Mouse (Mus musculus) midbrain, embryonic 13.5 days (tissue): ENCODE results near the gene Angptl8. TPM values are rescaled to one million over a fixed set of nuclear protein-coding genes. Genes with fewer than 3 reads are reported as not detected.
A peak's percentile ranks its signal among the peaks of the same experiment; 100 is the strongest.

Experiments used
- ATAC-seq: fragments of 200-750 bp; cut with Nextera tagmentation; 2 replicates; pipeline ENCODE4 v1.8.0; 2017; ENCODE audit warnings: mild to moderate bottlenecking, moderate TSS enrichment, moderate library complexity
- H3K27ac ChIP-seq: fragments of 300-500 bp; sonication (generic); 2 replicates; pipeline ENCODE4 v1.5.1; 2015; ENCODE audit warnings: inconsistent platforms, mild to moderate bottlenecking, moderate library complexity
- H3K27me3 ChIP-seq: fragments of 300-500 bp; sonication (generic); 2 replicates; pipeline ENCODE4 v1.6.1; 2015; ENCODE audit warnings: mild to moderate bottlenecking, inconsistent platforms
- H3K36me3 ChIP-seq: fragments of 300-500 bp; sonication (generic); 2 replicates; pipeline ENCODE4 v1.6.1; 2015; ENCODE audit warnings: mild to moderate bottlenecking, inconsistent platforms
- H3K4me1 ChIP-seq: fragments of 300-500 bp; sonication (generic); replicated peaks from 2 replicates; pipeline ENCODE4 v1.6.1; 2015; ENCODE audit warnings: inconsistent platforms
- H3K4me2 ChIP-seq: fragments of 300-500 bp; sonication (generic); replicated peaks from 2 replicates; pipeline ENCODE4 v1.6.1; 2015; ENCODE audit warnings: moderate library complexity, mild to moderate bottlenecking, inconsistent platforms
- H3K4me3 ChIP-seq: fragments of 300-500 bp; sonication (generic); replicated peaks from 2 replicates; pipeline ENCODE4 v1.5.1; 2015; ENCODE audit warnings: mild to moderate bottlenecking, inconsistent platforms
- H3K9ac ChIP-seq: fragments of 300-500 bp; sonication (generic); replicated peaks from 2 replicates; pipeline ENCODE4 v1.6.1; 2015; ENCODE audit warnings: mild to moderate bottlenecking, inconsistent platforms
- H3K9me3 ChIP-seq: fragments of 300-500 bp; sonication (generic); 2 replicates; pipeline ENCODE4 v1.6.1; 2016; ENCODE audit warnings: mild to moderate bottlenecking, inconsistent platforms
- WGBS: fragments of 180-500 bp; shearing (Covaris S2); methylation state at CpG from one replicate; pipeline ENCODE4 v1.1.7; 2015; 5-methylcytosine and 5-hydroxymethylcytosine counted together
- polyA plus RNA-seq: library from polyadenylated mRNA; unstranded; fragments of >200 nt; fragmentation: Nextera tagmentation; extraction: Ambion mirVana; gene quantifications from 2 replicates; pipeline ENCODE4 v1.2.1, GENCODE M21; 2015

Angptl8 gene
- polyA plus RNA-seq, 1 experiment from 2014 or later: 0.43 TPM

DNA sequence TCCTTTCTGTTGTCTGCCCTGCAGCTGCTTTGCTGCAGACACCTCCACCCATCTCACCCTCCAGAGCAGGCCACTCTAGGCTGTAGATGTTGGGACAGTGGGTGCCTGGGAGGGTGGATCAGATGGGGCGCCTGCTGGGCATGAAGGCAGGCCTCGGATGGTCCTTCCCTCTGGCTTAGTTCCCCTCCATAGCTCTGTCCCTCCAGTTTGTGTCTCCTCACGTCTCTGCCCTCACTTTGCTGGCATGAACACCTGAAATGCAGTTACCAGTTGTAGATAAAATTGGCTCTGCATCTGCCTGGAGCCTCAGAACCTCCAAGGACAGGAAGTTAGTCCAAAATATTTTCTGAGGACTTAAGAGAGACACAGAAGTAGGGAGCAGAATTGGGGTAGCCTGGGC is 38.4 kb upstream of the Angptl8 start:
- Histone ChIP-seq H3K4me2 (peak overlapping the region; percentile 7; the same call in 1 of the 2 replicates), H3K27ac (no peak overlapping the region)
- 75% methylated on average over 3 of the region's 3 CpGs for WGBS

DNA sequence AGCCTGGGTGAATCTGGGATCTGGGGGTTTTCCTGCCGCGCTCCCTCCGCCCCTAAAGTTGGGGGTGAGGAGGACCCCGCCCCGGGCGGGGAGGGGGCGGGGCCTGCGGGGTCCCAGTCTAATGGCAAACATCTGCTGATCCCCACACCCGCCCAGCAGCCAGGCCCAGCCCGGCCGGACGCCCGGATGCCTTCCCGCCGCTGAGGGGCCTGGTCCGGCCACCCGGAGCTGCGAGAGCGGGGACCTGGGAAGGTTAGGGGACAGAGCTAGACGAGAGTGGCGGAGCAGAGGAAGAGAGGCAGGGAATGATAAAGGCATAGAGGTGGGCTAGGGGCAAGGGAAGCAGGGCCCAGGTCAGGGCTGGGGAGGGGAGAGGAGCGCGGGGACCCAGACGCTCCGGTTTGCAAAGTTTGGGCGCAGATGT is 37.4 kb upstream of the Angptl8 start:
- Histone ChIP-seq H3K4me2 (peak overlapping the region; percentile 78), H3K4me3 (peak overlapping the region; percentile 67), H3K27ac (no peak overlapping the region), H3K9ac (peak overlapping the region; percentile 63), H3K36me3 (peaks cover 14% of the 10 kb centered on the region), H3K4me1 (peaks cover 19% of the 10 kb centered on the region), H3K9me3 (no peaks in the 10 kb centered on the region), H3K27me3 (no peaks in the 10 kb centered on the region)
- ATAC-seq: peak; percentile 69
- under 1% methylated on average over 23 of the region's 26 CpGs for WGBS

More for the DNA sequence above, 38.4 kb upstream of the Angptl8 start:
- Histone ChIP-seq H3K9me3 (no peaks in the 10 kb centered on the region), H3K4me1 (peaks cover 19% of the 10 kb centered on the region), H3K27me3 (no peaks in the 10 kb centered on the region), H3K4me3 (no peak overlapping the region), H3K9ac (no peak overlapping the region), H3K36me3 (peaks cover 14% of the 10 kb centered on the region)
- ATAC-seq: no peak

DNA sequence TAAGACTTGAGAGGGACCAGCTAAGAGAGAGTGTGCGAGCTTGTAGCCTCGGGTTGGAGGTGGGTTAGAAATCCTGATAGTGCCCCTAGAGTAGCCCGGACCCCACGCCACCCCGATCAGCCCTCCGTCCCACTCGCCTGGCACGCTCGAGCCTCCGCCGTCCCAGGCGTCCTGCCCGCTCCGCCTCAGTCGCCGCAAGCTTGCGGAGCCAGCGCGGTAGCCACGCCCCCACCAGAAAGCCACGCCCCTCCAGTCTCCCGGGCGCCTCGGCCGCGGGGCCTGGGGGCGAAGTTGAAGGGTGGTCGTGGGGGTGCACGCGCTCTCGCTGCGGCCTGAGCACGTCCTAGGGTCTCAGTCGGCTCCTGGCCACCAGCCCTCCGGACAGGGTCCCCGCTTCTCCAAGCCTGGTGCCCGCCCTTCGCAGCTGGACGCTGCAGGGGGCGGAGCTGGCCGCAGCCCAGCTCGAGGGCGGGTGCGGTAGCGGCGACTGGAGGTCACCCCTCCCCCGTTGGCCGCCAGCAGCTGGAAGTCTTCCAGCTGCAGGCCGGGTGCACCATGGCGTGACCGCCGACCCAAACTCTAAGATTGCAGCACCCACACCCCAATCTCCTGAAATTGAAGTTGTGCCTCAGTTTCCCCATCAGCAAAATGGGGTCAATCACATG is 36.8 kb upstream of the Angptl8 start, which contains the start of gene Kank2:
Gene Kank2 (minus strand): TSS at position 400 of the 665 bp plus-strand sequence.
- H3K4me2 ChIP-seq: peak within 1 kb of the TSS; percentile 78
- H3K27me3 ChIP-seq: no peaks in the 10 kb centered on the region
- H3K4me3 ChIP-seq: peak within 1 kb of the TSS; percentile 67
- peaks cover 14% of the 10 kb centered on the region for H3K36me3 ChIP-seq
- whole genome bisulfite sequencing: under 1% methylated on average over 52 of the region's 52 CpGs
- H3K27ac ChIP-seq: no peak within 1 kb of the TSS
- peaks cover 19% of the 10 kb centered on the region for H3K4me1 ChIP-seq
- H3K9me3 ChIP-seq: no peaks in the 10 kb centered on the region
- peak within 1 kb of the TSS; percentile 63 for H3K9ac ChIP-seq
- peak; percentile 87 for ATAC-seq

DNA sequence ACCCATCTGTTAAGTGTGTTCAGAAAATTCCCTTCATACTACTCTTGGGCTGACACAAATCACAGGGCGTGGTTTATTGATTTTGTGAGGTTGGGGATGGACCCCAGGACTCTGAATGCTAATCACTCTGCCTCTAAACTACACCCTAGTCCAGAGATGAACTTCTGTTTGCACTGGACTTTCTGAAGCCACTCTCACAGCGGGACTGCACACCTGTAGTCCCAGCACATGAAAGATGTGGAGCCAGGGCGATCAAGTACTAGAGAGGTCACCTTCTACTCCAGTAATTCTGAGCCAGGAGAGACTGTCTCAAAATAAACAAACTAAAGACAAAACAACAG is 36.3 kb upstream of the Angptl8 start:
- Histone ChIP-seq H3K4me2 (peak overlapping the region; percentile 78), H3K9ac (no peak overlapping the region)

DNA sequence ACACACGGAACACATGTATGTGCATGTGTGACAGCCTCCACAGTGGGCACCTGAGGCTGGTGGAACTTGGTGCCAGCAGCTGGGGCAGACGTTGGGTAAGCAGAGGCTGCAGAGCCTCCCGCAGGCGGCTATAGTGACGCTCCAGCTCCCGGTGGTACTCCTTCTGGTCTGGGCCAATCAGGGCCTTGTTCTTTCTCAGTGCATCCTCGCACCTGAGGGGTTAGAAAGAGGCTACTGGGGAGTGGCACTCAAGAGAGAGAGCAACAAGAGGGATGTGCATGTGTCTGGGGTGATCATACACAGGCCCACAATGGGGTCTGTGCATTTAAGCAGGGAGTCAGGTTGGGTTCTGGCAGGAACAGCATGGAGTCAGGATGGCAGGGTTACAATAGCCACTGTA is 34.2 kb upstream of the Angptl8 start:
- no peak overlapping the region for H3K4me2 ChIP-seq
- WGBS: 75% methylated on average over 7 of the region's 7 CpGs
- no peaks in the 10 kb centered on the region for H3K36me3 ChIP-seq
- H3K4me3 ChIP-seq: no peak overlapping the region
- peaks cover 21% of the 10 kb centered on the region for H3K4me1 ChIP-seq
- H3K9ac ChIP-seq: no peak overlapping the region
- H3K27ac ChIP-seq: no peak overlapping the region
- no peaks in the 10 kb centered on the region for H3K27me3 ChIP-seq
- ATAC-seq: no peak
- H3K9me3 ChIP-seq: no peaks in the 10 kb centered on the region

More for the DNA sequence above, 36.3 kb upstream of the Angptl8 start:
- Histone ChIP-seq H3K9me3 (no peaks in the 10 kb centered on the region), H3K4me1 (peaks cover 19% of the 10 kb centered on the region), H3K4me3 (peak overlapping the region; percentile 67), H3K27ac (no peak overlapping the region), H3K36me3 (peaks cover 10% of the 10 kb centered on the region), H3K27me3 (no peaks in the 10 kb centered on the region)
- no peak for ATAC-seq
- 56% methylated on average over 3 of the region's 3 CpGs for WGBS

DNA sequence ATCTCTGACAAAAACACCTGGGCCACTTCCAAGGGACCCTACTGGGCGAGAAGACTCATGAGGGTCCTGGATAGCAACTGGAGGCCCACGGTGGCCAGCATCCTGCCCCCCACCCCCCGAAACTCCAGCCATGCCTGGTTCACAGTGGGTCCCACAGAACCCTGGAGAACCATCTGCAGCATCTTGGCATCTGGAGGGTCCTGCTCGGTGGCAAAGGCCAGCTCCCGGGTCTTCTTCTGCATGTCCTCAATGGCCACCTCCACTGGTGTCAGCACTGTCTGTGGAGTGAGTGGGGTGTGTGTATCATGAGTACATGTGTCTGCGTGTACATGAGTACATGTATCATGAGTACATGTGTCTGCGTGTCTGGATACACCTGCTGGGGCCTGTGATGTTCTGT is 33.7 kb upstream of the Angptl8 start:
- Histone ChIP-seq H3K27ac (no peak overlapping the region), H3K4me2 (no peak overlapping the region), H3K9me3 (no peaks in the 10 kb centered on the region), H3K4me1 (peaks cover 18% of the 10 kb centered on the region), H3K27me3 (no peaks in the 10 kb centered on the region), H3K36me3 (no peaks in the 10 kb centered on the region), H3K4me3 (no peak overlapping the region), H3K9ac (no peak overlapping the region)
- 89% methylated on average over 7 of the region's 7 CpGs for WGBS
- ATAC-seq: no peak

DNA sequence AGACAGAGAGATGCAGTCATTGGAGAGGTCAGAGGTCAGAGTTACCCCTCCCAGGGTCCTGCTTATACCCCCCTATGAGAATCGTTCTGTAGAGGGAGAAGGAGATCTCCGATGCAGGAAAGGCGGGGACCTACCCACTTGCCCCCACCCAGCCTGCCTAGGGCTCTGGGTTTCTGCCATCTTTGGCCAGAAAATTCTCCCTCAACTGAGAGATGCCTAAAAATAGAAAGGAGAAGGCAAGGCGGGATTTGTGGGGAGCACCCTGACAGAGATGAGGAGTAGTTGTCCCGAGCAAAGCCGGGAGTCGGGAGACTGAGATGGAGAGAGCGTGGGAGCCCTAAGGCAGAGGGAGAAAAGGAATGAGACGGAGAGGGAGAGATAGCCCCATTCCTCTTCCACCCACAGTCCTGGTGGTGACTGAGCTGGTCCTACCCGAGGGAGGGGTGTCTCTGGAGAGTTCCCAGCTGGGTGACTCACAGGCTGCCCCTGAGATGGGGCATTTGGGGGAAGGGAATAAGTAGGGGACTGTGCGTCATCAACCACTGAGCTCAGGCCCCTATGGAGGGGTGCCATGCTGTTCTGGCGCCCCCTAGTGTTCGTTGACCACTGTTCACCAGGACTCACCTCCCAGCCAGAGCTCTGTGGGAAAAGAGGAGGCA is 31.2 kb upstream of the Angptl8 start:
- 42% methylated on average over 13 of the region's 13 CpGs for WGBS
- no peak overlapping the region for H3K9ac ChIP-seq

DNA sequence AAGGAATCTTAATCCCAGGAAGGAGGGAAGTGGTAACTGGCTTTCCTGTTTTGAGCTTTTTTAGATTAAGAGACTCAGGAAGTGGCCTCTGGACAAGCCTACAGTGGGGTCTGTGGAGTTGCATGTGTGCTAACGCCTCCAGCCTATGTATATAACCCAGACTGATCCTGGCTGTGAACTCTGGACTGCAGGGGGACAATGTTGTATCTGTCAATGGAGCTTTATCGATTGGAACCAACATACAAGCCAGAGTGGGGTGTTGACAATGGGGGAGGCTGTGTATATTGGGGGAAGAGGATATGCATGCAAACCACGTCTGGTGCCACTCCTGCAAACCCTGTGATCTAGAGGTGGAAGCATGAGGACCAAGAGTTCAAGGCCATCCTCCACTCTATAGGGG is 28.9 kb upstream of the Angptl8 start:
- ATAC-seq: no peak
- 0 out of 2 replicates have a peak, but pooled peaks cover 5% of the 10 kb centered on the region for H3K4me1 ChIP-seq
- H3K36me3 ChIP-seq: no peaks in the 10 kb centered on the region
- H3K27ac ChIP-seq: no peak overlapping the region
- no peak overlapping the region for H3K4me2 ChIP-seq
- no peaks in the 10 kb centered on the region for H3K9me3 ChIP-seq
- no peaks in the 10 kb centered on the region for H3K27me3 ChIP-seq
- 74% methylated on average over 3 of the region's 3 CpGs for WGBS
- no peak overlapping the region for H3K9ac ChIP-seq
- H3K4me3 ChIP-seq: no peak overlapping the region

More for the DNA sequence above, 31.2 kb upstream of the Angptl8 start:
- Histone ChIP-seq H3K27ac (no peak overlapping the region), H3K4me1 (0 out of 2 replicates have a peak, but pooled peaks cover 5% of the 10 kb centered on the region), H3K36me3 (no peaks in the 10 kb centered on the region), H3K4me3 (no peak overlapping the region), H3K27me3 (no peaks in the 10 kb centered on the region), H3K4me2 (no peak overlapping the region), H3K9me3 (no peaks in the 10 kb centered on the region)
- peak; percentile 93 for ATAC-seq

DNA sequence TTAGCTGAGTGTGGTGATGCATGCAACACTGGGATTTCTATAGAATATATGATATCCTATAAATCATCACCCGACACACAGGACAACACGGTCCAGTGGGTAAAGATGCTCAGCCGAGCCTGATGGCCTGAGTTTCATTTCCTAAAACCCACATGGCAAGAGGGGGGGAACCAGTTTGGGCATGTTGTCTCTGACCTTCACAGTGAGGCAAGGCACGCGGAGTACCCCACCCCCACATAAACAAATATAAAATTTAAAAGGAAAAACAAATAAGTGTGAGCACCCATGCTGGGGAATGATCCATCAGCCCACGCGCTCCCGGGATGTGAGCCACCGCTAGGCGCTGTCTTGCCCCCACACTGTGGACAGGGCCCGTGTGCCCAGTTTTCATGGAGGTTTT is 28.3 kb upstream of the Angptl8 start:
- WGBS: 84% methylated on average over 11 of the region's 11 CpGs
- H3K27ac ChIP-seq: no peak overlapping the region
- H3K9me3 ChIP-seq: no peaks in the 10 kb centered on the region
- H3K36me3 ChIP-seq: no peaks in the 10 kb centered on the region
- no peaks in the 10 kb centered on the region for H3K27me3 ChIP-seq
- H3K9ac ChIP-seq: no peak overlapping the region
- H3K4me1 ChIP-seq: 0 out of 2 replicates have a peak, but pooled peaks cover 5% of the 10 kb centered on the region
- H3K4me3 ChIP-seq: no peak overlapping the region
- no peak for ATAC-seq
- H3K4me2 ChIP-seq: no peak overlapping the region

DNA sequence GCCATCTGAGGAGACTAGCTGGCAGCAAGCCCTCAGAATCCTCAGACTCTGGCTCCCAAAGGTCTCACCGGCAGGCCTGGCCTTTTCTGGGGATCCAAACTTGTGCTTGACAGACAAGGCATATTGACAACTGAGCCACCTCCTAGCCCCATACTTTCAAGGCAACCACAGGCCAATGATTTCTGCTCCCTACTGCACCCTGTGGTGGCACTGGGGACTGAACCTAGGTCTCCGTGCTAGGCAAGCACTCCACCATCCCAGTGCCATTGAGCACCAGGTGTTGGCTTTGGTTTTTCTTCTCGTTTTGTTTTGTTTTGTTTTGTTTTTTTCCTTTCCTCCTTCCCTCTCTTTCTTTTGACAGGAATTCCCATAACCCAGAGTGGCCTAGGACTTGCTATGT is 26.7 kb upstream of the Angptl8 start:
- Histone ChIP-seq H3K27me3 (no peaks in the 10 kb centered on the region), H3K4me1 (0 out of 2 replicates have a peak, but pooled peaks cover 5% of the 10 kb centered on the region), H3K4me2 (no peak overlapping the region), H3K4me3 (no peak overlapping the region), H3K9me3 (no peaks in the 10 kb centered on the region), H3K27ac (no peak overlapping the region), H3K9ac (no peak overlapping the region), H3K36me3 (no peaks in the 10 kb centered on the region)
- 65% methylated on average over 3 of the region's 3 CpGs for WGBS
- no peak for ATAC-seq

DNA sequence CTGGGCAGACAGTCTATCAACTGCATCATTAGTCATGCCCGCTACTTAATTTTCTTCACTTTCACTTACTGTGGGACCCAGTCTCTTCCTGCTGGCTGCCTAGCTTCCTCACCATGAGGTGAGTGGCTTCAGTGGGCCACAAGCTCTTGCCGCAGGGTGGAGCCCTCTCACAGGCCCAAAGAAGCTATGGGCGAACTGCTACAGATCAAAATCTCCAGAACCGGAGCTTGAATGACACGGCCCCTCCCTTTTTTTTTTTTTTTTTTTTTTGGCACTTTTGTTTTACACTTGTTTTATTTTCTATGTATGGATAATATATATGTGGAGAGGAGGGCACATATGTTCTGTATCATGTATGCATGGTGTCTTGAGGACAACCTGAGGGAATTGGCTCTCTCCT is 24.1 kb upstream of the Angptl8 start:
- WGBS: 92% methylated on average over 5 of the region's 5 CpGs
- no peaks in the 10 kb centered on the region for H3K27me3 ChIP-seq
- no peak overlapping the region for H3K4me3 ChIP-seq
- H3K9me3 ChIP-seq: no peaks in the 10 kb centered on the region
- no peak overlapping the region for H3K27ac ChIP-seq
- no peaks in the 10 kb centered on the region for H3K36me3 ChIP-seq
- no peak overlapping the region for H3K4me2 ChIP-seq
- H3K9ac ChIP-seq: no peak overlapping the region
- no peaks in the 10 kb centered on the region for H3K4me1 ChIP-seq
- no peak for ATAC-seq

DNA sequence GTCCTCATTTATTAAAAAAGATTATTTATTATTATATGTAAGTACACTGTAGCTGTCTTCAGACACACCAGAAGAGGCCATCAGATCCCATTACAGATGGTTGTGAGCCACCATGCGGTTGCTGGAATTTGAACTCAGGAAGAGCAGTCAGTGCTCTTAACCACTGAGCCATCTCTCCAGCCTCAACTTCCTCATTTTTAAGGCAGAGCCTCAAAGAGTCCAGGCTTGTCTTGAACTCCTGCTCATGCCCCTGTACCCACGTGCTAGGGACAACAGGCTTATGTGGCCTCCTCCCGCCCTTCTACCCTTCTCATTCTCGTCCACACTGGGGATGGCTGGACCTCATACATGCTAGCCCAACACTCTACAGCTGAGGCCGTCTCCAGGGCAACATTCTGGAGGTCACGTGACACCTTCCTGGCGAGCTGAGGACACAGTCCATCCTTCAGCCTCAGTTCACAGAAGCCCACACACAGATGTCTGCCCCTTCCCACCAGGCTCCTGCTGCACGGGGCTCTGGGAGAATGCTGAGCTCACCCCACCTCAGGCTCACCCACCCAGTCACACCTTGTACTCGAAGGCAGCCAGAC is 18.5 kb upstream of the Angptl8 start:
- 73% methylated on average over 9 of the region's 9 CpGs for WGBS
- Histone ChIP-seq H3K9me3 (no peaks in the 10 kb centered on the region), H3K4me3 (no peak overlapping the region), H3K9ac (no peak overlapping the region), H3K27me3 (no peaks in the 10 kb centered on the region), H3K4me2 (no peak overlapping the region), H3K27ac (no peak overlapping the region), H3K4me1 (no peaks in the 10 kb centered on the region), H3K36me3 (no peaks in the 10 kb centered on the region; the same call in 1 of the 2 replicates)
- ATAC-seq: no peak
